Mouse (Mus musculus): Measurements from ENCODE around the gene Sipa1l3.

DNA sequence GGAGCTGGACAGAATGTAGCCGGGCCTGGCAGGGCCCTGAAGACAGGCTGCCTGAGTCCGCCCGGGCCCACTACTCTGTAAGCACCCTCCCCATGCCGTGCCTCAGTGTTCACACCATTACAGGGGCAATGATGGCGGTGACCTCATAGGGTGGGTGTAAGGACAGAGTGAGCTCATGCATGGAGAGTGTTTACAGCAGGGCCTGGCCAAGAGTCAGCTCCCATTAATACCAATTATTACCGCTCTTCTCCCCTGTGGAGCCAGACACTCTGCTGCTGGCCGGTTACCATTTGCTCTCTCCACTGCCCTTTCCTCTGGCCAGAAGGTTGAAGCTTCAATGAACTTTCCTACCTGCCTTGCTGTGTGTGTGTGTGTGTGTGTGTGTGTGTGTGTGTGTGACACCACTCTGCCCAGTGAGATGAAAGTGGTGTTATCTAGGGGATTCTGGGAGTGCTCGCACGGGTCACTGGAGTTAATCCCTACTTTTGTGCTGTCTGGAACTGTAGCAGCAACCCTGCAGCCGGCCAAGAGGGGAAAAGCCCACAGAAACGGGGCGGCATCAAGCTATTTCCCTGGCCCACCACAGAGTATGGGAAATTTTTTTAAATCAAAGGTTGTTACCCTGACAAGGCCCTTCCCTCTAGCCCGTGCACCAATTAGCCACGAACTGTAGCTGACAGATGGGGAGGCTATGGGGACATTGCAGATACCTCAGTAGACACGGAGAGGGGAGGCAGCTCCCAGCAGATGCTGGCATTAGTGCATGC lies 86.1 kb downstream of the Sipa1l3 start:
- no peak for TF ChIP-seq CTCF (conservative IDR thresholded peaks at IDR 0.05; ENCODE audit: low read length)
- no peak for TF ChIP-seq POU5F1 (IDR thresholded peaks at IDR 0.05; ENCODE audit: borderline replicate concordance, low read length)

Data from E14TG2a.4 (cell line).